ENCODE assay signal across 19 mouse cellular contexts in the genomic region with DNA sequence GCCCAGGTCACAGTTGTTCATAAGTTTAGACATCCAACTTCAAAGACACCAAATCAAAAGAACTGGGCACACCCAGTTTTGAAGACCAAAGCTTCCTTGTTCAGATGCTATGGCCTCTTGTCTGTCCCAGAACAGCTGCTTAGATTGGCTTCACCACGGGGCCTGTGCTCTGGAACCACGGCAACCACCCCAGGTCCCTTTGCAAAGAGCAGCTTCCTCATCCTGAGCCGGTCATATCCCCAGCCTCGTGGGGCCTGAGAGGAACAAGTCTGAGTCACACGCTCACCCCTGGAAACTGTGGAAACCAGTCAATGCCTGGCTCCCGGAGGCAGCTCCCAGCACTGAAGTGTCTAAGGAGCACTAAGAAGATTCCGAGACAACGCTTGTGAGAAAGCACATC.
A peak's percentile ranks its signal among the peaks of the same experiment; 100 is the strongest.
DNase-seq lines count a peak whose midpoint lies in the region; ATAC-seq lines count a peak whose summit lies in the region.
"Had no signal": no experiment of that assay in that cellular context is flagged by ENCODE, and none has a peak within 500 bp of the region (broad histone marks: within the 10 kb centered on the region; RNA-seq: fewer than 3 reads in every experiment).

No protein-coding gene starts in this region.

- H3K27me3 ChIP-seq in midbrain, embryonic 10.5 days (ENCODE audit: low read depth, poor library complexity, severe bottlenecking): peaks cover 25% of the 10 kb centered on the region
- 0 out of 2 replicates have a peak, but pooled peaks cover 3% of the 10 kb centered on the region for H3K27me3 ChIP-seq in midbrain, embryonic 16.5 days (ENCODE audit: control insufficient read depth, insufficient read depth, low read depth, low read length)
- H3K27me3 ChIP-seq: heart, embryonic 13.5 days; limb, embryonic 12.5 days; neural tube, embryonic 13.5 days; Patski had no signal

- 72% methylated on average over 8 of the region's 8 CpGs for WGBS in midbrain, embryonic 10.5 days
- WGBS in midbrain, embryonic 16.5 days: 65% methylated on average over 8 of the region's 8 CpGs
- 23% methylated on average over 8 of the region's 8 CpGs for WGBS in macrophage (ENCODE audit: missing documents)

- no peak overlapping the region for H3K9ac ChIP-seq in midbrain, embryonic 16.5 days (ENCODE audit: low read depth, low read length)
- H3K9ac ChIP-seq: heart, embryonic 13.5 days; limb, embryonic 12.5 days; midbrain, embryonic 15.5 days; neural tube, embryonic 13.5 days had no signal

- H3K27ac ChIP-seq in midbrain, embryonic 10.5 days (replicated peaks): 0 out of 2 replicates have a peak overlapping the region, but pooled peaks have one; percentile 14
- H3K27ac ChIP-seq in midbrain, embryonic 16.5 days (ENCODE audit: low read length): no peak overlapping the region
- H3K27ac ChIP-seq in macrophage: peak overlapping the region; percentile 31; the same call in 1 of the 2 replicates
- H3K27ac ChIP-seq: heart, embryonic 13.5 days; hindbrain, embryonic 10.5 days; left cerebral cortex, adult 2 months; limb, embryonic 12.5 days; midbrain, embryonic 15.5 days; neural tube, embryonic 13.5 days had no signal

- intact Hi-C loops in gastrocnemius, postnatal 36 days (cut with DNase I): no loop called here

- no peaks in the 10 kb centered on the region for H3K9me3 ChIP-seq in midbrain, embryonic 10.5 days (replicated peaks)
- H3K9me3 ChIP-seq in midbrain, embryonic 16.5 days (replicated peaks; ENCODE audit: control insufficient read depth, low read length, poor library complexity, severe bottlenecking): no peaks in the 10 kb centered on the region
- H3K9me3 ChIP-seq: heart, embryonic 13.5 days; hindbrain, embryonic 10.5 days; limb, embryonic 12.5 days; midbrain, embryonic 15.5 days; neural tube, embryonic 13.5 days had no signal

- no peak for ATAC-seq in midbrain, embryonic 16.5 days
- ATAC-seq: forebrain, embryonic 16.5 days; midbrain, embryonic 15.5 days; Patski had no signal

- no peak overlapping the region for H3K4me2 ChIP-seq in midbrain, embryonic 16.5 days (ENCODE audit: low read length)
- H3K4me2 ChIP-seq: heart, embryonic 13.5 days; limb, embryonic 12.5 days; midbrain, embryonic 15.5 days; neural tube, embryonic 13.5 days had no signal

- no peak overlapping the region for H3K4me3 ChIP-seq in midbrain, embryonic 10.5 days
- H3K4me3 ChIP-seq in midbrain, embryonic 16.5 days (ENCODE audit: low read depth, low read length): no peak overlapping the region
- no peak overlapping the region for H3K4me3 ChIP-seq in macrophage (ENCODE audit: inconsistent target)
- H3K4me3 ChIP-seq: erythroblast, embryonic 14.5 days; heart, embryonic 13.5 days; hindbrain, embryonic 10.5 days; left cerebral cortex, adult 2 months; limb, embryonic 12.5 days; midbrain, embryonic 15.5 days; neural tube, embryonic 13.5 days had no signal

- H3K36me3 ChIP-seq in midbrain, embryonic 10.5 days: no peaks in the 10 kb centered on the region
- H3K36me3 ChIP-seq in midbrain, embryonic 16.5 days (ENCODE audit: control insufficient read depth, insufficient read depth, low read length): no peaks in the 10 kb centered on the region
- no peaks in the 10 kb centered on the region for H3K36me3 ChIP-seq in macrophage (ENCODE audit: inconsistent target)
- H3K36me3 ChIP-seq: heart, embryonic 13.5 days; hindbrain, embryonic 10.5 days; limb, embryonic 12.5 days; midbrain, embryonic 15.5 days; neural tube, embryonic 13.5 days had no signal

- peak; percentile 42 for DNase-seq in gastrocnemius, postnatal 25 days
- DNase-seq in gastrocnemius, postnatal 36 days: no peak
- DNase-seq in midbrain, embryonic 10.5 days (ENCODE audit: low spot score): no peak
- no peak for DNase-seq in cerebellum, postnatal 36 days
- DNase-seq in kidney, adult 18-20 months: no peak
- DNase-seq: kidney, adult 2 months; kidney, postnatal 14 days; thymus, postnatal 25 days had no signal

- peaks cover 49% of the 10 kb centered on the region for H3K4me1 ChIP-seq in midbrain, embryonic 10.5 days
- peaks cover 8% of the 10 kb centered on the region; the same call in 1 of the 2 replicates for H3K4me1 ChIP-seq in midbrain, embryonic 16.5 days (ENCODE audit: control insufficient read depth, insufficient read depth, low read length)

- no peaks in the 10 kb centered on the region for H3K79me2 ChIP-seq in macrophage (ENCODE audit: inconsistent target)
